Mouse (Mus musculus): Measurements from ENCODE around the gene Slk.
A peak's percentile ranks its signal among the peaks of the same experiment; 100 is the strongest.

Gene Slk

DNA sequence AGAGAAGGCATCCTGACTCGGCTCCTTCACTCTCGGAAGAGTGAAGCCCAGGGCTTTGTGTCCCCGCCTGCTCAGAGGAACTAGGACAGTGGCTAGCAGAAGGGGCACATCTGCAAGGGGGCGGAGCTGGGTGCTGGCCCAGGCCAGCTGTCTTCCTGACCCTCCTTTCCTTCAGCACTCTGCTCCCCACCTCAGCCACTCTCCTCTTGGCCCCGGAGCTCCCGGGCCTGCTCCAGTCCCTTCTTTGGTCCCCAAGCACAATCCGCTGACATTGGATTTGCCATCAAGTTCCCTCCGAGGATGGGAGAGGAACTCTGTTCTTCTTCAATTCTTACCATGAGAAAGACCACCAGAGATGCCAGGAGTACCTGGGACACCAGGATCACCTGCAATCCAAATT lies 72.8 kb downstream of the Slk start:
- DNase-seq (ENCODE audit: low spot score in 2 of 2), result no peak

DNA sequence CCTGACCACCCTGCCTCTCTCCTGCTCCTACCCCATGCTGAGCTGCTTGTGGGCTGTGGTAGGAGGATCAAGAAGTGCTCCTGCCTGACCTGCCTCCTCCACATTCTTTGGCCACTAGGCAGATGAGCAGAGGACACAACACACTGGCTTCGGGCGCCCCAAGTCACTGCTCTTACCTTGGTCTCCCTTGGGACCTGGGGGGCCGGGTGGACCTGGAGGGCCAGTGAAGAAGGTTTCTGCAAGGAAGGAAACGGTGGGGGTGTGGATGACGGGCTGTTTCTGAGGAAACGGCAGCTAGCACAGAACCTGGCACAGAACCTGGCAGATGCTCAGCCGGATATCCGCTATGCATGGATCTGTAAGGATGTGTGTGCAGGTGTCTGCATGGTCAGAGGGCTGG lies 73.7 kb downstream of the Slk start:
- no peak for DNase-seq (ENCODE audit: low spot score in 2 of 2)

GRCm38 (mm10) chr19:47654896-47655295 lies 75.4 kb downstream of the Slk start:
- DNase-seq (ENCODE audit: low spot score in 2 of 2), result no peak

DNA sequence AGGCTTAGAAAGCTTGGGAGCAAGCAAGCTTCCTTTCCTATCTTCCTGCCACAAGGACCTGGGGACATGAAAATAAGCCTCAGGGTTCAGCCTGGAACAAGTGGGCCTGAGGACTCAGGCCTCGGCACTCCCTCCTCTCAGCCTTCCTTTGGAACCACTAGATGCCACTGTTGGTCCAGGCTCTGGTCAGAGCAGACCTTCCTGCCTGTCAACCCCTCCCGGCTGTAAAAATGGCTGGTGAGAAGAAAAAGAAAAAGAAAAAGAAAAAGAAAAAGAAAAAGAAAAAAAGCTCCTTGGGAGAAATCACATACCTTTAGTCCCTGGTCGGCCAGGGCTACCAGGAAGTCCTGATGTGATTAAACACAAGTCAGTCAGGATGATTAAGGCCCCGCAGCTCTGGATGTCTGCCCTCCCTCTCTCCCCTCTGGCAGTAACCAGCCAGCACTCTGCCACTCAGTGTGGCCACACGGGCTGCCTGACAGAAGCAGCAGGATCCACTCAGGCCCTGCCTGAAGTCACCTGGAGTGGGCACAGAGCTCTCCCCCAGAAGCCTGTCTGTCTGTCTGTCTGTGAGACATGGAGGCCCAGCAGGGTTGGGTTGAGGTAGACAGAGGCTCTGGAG lies 79.5 kb downstream of the Slk start:
- peak in 1 of 2 experiments; percentile 61 for DNase-seq (ENCODE audit: low spot score in 2 of 2)

DNA sequence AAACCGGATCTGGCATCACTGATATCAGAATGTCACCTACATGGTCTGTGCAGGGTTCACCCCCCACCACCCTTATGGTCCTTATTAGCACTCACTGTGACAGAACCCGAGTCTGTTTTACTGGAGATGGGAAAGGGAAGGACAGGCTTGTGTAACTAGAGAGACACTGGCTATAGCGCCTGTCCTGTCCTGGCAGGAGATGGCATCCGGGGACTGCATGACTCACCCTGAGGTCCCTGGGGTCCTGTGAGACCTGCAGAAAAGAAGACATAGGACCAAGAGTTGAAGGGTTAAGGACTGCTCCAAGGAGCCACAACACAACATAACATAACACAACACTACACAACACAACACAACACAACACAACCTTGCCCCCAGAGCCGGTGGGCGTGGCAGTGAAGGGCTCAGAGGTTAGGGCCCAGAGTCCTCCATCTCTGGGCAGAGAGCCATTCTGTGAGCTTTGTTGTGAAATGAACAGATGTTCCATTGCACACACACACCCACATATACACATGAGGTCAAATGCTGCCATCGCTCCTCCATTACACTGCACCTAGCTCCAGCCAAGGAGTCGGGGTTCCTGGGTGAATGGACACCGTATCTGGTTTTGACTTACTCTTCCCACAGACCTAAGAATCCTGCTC lies 80.4 kb downstream of the Slk start:
- no peak for DNase-seq (ENCODE audit: low spot score in 2 of 2)

DNA sequence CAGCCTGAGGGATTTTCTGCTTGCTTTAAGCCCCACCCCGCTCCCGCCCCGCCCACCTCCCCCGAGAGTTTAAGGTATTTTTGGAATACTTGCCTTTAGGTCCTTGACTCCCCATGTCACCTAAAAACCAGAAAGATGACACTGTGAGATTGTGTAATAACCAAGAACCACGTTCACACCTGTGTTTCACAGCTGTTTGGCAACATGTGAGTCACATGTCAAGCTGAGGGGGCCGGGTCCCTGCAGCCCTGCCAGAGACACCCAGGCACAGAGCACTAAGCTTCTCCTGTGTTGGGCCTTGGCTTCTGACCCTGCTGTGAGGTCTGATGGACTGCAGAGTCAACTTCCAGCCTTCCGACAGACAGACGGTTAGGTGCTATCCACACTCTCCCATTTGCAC lies 88.1 kb downstream of the Slk start:
- no peak for DNase-seq (ENCODE audit: low spot score in 2 of 2)

DNA sequence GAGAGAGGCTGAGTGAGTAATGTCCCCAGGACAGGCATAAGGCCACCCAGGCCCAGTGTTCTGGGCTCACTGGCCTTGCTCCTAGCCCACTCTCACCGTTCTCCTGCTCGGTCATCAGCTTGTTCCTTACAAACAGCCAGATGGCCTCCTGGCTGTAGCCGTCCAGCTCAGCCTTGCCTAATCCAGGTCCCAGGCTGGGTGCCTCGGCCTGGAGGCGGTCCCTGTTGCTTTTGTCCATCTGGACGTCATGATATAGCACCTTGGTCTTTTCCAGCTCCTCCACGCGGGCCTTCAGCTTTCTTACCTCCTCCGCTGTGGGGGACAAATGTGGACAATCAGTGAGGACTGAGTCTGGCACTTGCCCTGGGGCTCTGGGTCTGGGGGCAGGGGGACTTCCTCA lies 88.9 kb downstream of the Slk start:
- no peak for DNase-seq (ENCODE audit: low spot score in 2 of 2)

- DNase-seq (ENCODE audit: low spot score in 2 of 2), result no peak
Observed at GRCm38 (mm10) chr19:47674419-47674818, 94.9 kb downstream of the Slk start.

- DNase-seq (ENCODE audit: low spot score in 2 of 2), result no peak
Observed at GRCm38 (mm10) chr19:47678675-47679074, 99.2 kb downstream of the Slk start.

DNA sequence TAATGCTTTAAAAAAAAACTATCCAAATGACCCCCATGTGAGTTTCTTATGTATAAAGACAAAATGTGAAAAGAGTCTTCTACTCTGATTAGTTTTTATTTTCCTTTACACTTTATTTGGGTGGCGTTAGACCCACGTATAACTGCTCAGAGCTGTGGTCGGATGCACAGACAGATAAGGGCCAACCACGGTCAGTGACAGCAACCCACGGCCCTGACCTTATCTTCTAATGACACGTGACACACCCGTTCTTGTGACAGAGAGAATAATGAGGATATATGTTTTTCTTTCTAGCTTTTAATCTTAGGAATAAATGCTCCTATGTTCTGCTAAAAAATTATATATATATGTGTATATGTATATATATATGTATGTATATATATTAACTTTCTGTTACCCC lies 110.1 kb downstream of the Slk start:
- DNase-seq (ENCODE audit: low spot score in 2 of 2), result no peak

DNA sequence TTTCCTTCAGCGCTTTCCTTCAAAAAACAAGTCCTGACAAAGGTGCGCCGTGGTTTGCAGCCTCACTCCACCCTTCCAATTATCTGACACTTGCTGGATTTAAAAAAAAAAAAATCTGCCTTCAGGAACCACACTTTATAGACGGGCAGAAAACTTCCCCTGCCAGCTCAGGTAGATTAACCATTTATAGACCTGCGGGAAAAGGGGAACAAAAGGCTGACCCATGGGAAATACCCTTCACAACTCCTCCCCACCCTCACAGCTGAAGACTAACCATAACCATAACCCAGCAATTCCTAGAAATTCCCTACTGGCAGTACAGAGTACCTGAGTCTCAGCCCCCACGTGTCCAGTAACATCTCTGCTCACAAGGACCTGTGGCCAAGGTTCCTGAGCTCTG lies 112.5 kb downstream of the Slk start, which contains the start of gene Col17a1:
Col17a1 (minus strand) TSS at position 101 of the 400 bp plus-strand sequence.
- DNase-seq (ENCODE audit: low spot score in 2 of 2), result no peak

Measured in frontal cortex, postnatal 10 days (tissue).